Mouse (Mus musculus) kidney, embryonic 15.5 days (tissue): Measurements from ENCODE around the gene Ctnnd2. TPM values are rescaled to one million over a fixed set of nuclear protein-coding genes. Genes with fewer than 3 reads are reported as not detected.
A peak's percentile ranks its signal among the peaks of the same experiment; 100 is the strongest.

Experiments
- ATAC-seq: fragments of 200-750 bp; cut with Nextera tagmentation; replicated peaks from 2 replicates; pipeline ENCODE4 v1.8.0; 2017; ENCODE audit warnings: moderate TSS enrichment; ENCODE audit not compliant: low FRiP score
- H3K27ac ChIP-seq: fragments of 300-500 bp; sonication (generic); 2 replicates; pipeline ENCODE4 v1.5.1; 2015; ENCODE audit warnings: mild to moderate bottlenecking, inconsistent platforms
- H3K27me3 ChIP-seq: fragments of 300-500 bp; sonication (generic); 2 replicates; pipeline ENCODE4 v1.6.1; 2015; ENCODE audit warnings: inconsistent platforms
- H3K36me3 ChIP-seq: fragments of 300-500 bp; sonication (generic); 2 replicates; pipeline ENCODE4 v1.6.1; 2015; ENCODE audit warnings: inconsistent platforms
- H3K4me1 ChIP-seq: fragments of 300-500 bp; sonication (generic); 2 replicates; pipeline ENCODE4 v1.6.1; 2015; ENCODE audit warnings: inconsistent platforms
- H3K4me2 ChIP-seq: fragments of 300-500 bp; sonication (generic); 2 replicates; pipeline ENCODE4 v1.6.1; 2015; ENCODE audit warnings: moderate library complexity, mild to moderate bottlenecking, inconsistent platforms
- H3K4me3 ChIP-seq: fragments of 300-500 bp; sonication (generic); replicated peaks from 2 replicates; pipeline ENCODE4 v1.5.1; 2015; ENCODE audit warnings: mild to moderate bottlenecking, inconsistent platforms
- H3K9ac ChIP-seq: fragments of 300-500 bp; sonication (generic); 2 replicates; pipeline ENCODE4 v1.6.1; 2015; ENCODE audit warnings: mild to moderate bottlenecking, inconsistent platforms
- H3K9me3 ChIP-seq: fragments of 300-500 bp; sonication (generic); replicated peaks from 2 replicates; pipeline ENCODE4 v1.6.1; 2016; ENCODE audit warnings: inconsistent platforms
- WGBS: fragments of 180-500 bp; shearing (Covaris S2); methylation state at CpG from one replicate; pipeline ENCODE4 v1.1.7; 2015; ENCODE audit warnings: mixed read lengths; 5-methylcytosine and 5-hydroxymethylcytosine counted together
- polyA plus RNA-seq: library from polyadenylated mRNA; unstranded; fragments of >200 nt; fragmentation: Nextera tagmentation; extraction: Ambion mirVana; gene quantifications from 2 replicates; pipeline ENCODE4 v1.2.1, GENCODE M21; 2015

The Ctnnd2 gene
- polyA plus RNA-seq, 1 experiment from 2014 or later: 5.4 TPM

DNA sequence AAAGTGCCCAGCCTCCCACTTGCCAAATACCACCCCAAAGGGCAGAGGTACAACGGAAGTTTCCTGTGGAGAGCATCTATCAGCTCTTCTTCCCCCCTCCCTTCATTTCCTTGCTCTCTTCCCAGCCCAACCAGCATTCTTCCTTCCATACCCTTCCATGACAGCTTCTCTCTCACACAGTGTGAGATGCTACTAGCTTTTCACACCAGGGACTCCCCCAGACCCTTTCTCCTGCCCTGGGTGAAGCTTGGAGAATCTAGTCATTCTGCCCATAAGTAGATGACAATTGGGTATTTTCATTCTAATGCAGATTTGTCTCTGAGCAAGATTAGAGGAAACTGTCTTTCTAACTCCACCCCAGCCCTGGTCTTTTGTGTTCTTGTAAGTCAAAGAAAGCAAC, 473.3 kb downstream of the Ctnnd2 start:
- peaks cover 12% of the 10 kb centered on the region; the same call in 1 of the 2 replicates for H3K4me1 ChIP-seq
- no peaks in the 10 kb centered on the region for H3K36me3 ChIP-seq
- H3K9me3 ChIP-seq: no peaks in the 10 kb centered on the region
- H3K27ac ChIP-seq: no peak overlapping the region
- 55% methylated on average over 1 of the region's 1 CpGs for WGBS
- H3K4me2 ChIP-seq: no peak overlapping the region
- no peak for ATAC-seq
- no peak overlapping the region for H3K4me3 ChIP-seq
- H3K9ac ChIP-seq: no peak overlapping the region
- peaks cover 31% of the 10 kb centered on the region for H3K27me3 ChIP-seq

DNA sequence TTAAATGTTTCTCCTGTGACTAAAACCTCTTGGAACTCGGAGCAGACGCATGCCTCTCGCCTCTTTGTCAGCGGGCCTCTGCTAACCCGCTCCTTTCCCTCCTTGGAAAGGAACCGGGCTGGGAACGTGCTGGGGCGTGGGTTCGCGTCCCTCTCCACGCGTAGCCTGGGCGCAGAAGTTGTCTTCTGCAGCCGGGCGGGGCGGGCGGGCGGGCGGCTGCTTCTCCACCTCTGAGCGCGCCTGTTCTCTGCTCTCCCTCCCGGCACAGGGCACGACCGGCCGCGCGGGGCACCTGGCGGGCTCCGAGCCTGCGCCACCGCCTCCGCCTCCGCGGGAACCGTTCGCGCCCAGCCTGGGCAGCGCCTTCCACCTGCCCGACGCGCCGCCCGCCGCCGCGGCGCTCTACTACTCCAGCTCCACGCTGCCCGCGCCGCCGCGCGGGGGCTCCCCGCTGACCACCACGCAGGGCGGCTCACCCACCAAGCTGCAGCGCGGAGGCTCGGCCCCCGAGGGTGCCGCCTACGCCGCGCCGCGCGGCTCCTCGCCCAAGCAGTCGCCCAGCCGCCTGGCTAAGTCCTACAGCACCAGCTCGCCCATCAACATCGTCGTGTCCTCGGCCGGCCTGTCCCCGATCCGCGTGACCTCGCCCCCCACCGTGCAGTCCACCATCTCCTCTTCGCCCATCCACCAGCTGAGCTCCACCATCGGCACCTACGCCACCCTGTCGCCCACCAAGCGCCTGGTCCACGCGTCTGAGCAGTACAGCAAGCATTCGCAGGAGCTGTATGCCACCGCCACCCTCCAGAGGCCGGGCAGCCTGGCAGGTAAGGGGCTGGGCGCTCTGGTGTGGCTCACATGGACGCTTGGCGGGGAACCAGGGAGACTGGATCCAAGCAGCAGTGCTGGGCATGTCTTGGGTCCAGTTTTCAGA, 474.4 kb downstream of the Ctnnd2 start:
- Histone ChIP-seq H3K27me3 (peaks cover 31% of the 10 kb centered on the region), H3K36me3 (no peaks in the 10 kb centered on the region), H3K27ac (no peak overlapping the region), H3K4me2 (peak overlapping the region; percentile 97), H3K9me3 (no peaks in the 10 kb centered on the region), H3K4me1 (peaks cover 12% of the 10 kb centered on the region; the same call in 1 of the 2 replicates), H3K4me3 (peak overlapping the region; percentile 58), H3K9ac (peak overlapping the region; percentile 50)
- ATAC-seq: peak; percentile 88
- WGBS: under 1% methylated on average over 80 of the region's 94 CpGs

GRCm38 (mm10) chr15:30647679-30648311, 475.4 kb downstream of the Ctnnd2 start:
- H3K9ac ChIP-seq: no peak overlapping the region

DNA sequence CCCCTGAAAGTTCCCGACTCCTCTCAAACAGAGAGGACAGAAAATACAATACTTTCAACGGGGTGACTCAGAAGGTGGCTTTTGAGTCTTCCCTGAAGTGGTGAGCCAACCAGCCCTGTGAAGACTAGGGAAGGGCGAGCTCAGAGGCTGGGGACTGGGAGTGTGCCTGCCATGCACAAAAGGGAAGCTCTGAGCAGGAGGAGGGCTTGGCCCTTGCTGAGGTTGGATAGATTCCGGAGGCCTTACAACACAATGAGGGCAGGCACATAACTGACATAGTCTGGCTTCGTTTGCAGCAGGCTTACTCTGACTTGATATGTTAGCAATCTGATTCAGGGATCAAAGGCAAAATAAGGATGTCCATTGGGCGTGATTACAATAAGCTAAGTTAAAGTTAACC, 477.6 kb downstream of the Ctnnd2 start:
- H3K4me3 ChIP-seq: no peak overlapping the region

More at GRCm38 (mm10) chr15:30647679-30648311, 475.4 kb downstream of the Ctnnd2 start:
- Histone ChIP-seq H3K27me3 (peaks cover 31% of the 10 kb centered on the region), H3K4me1 (peaks cover 12% of the 10 kb centered on the region; the same call in 1 of the 2 replicates), H3K27ac (no peak overlapping the region), H3K9me3 (no peaks in the 10 kb centered on the region), H3K4me2 (peak overlapping the region; percentile 97), H3K4me3 (peak overlapping the region; percentile 58), H3K36me3 (no peaks in the 10 kb centered on the region)
- no peak for ATAC-seq
- 50% methylated on average over 7 of the region's 7 CpGs for WGBS

GRCm38 (mm10) chr15:30655433-30655832, 483.0 kb downstream of the Ctnnd2 start:
- no peaks in the 10 kb centered on the region for H3K36me3 ChIP-seq
- ATAC-seq: no peak
- H3K4me1 ChIP-seq: no peaks in the 10 kb centered on the region
- no peak overlapping the region for H3K27ac ChIP-seq
- WGBS: 67% methylated on average over 9 of the region's 9 CpGs
- H3K9ac ChIP-seq: no peak overlapping the region
- H3K4me3 ChIP-seq: no peak overlapping the region
- H3K27me3 ChIP-seq: no peaks in the 10 kb centered on the region
- no peaks in the 10 kb centered on the region for H3K9me3 ChIP-seq
- H3K4me2 ChIP-seq: no peak overlapping the region

More for the DNA sequence above, 477.6 kb downstream of the Ctnnd2 start:
- Histone ChIP-seq H3K9ac (no peak overlapping the region), H3K4me1 (peaks cover 12% of the 10 kb centered on the region; the same call in 1 of the 2 replicates), H3K27ac (no peak overlapping the region), H3K27me3 (peaks cover 31% of the 10 kb centered on the region), H3K36me3 (no peaks in the 10 kb centered on the region), H3K9me3 (no peaks in the 10 kb centered on the region), H3K4me2 (no peak overlapping the region)
- no peak for ATAC-seq
- WGBS: 69% methylated on average over 6 of the region's 6 CpGs

GRCm38 (mm10) chr15:30657588-30657987, 485.2 kb downstream of the Ctnnd2 start:
- Histone ChIP-seq H3K27ac (no peak overlapping the region), H3K4me1 (no peaks in the 10 kb centered on the region), H3K36me3 (no peaks in the 10 kb centered on the region), H3K9me3 (no peaks in the 10 kb centered on the region), H3K9ac (no peak overlapping the region), H3K4me2 (no peak overlapping the region), H3K27me3 (no peaks in the 10 kb centered on the region), H3K4me3 (no peak overlapping the region)
- 83% methylated on average over 3 of the region's 3 CpGs for WGBS
- no peak for ATAC-seq

DNA sequence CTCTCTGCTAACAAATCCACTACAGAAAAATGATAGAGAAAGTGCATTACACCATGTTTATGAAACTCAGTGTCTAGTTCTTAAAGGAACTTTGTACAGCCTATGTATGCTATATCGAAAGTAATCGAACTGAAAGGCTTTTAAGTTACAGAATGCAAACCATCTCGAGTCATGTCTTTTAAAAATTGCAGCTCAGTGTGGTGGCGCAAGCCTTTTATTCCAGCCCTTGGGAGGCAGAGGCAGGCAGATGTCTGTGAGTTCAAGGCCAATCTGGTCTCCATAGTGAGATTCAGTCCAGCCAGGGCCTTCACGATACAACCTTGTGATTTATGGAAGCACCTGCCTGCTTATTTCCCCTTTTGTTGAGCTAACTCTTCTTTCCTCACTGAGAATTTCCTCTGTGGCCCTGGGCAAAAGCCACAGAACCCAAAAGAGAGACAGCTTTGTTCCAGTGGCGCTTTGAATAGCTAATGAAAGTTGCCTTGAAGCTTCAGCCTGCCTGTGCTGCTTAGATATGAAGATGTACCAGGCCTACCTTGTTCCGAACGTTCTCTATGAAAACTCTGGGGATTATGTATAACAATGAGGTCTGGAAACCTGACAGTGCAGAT, 488.3 kb downstream of the Ctnnd2 start:
- H3K4me2 ChIP-seq: no peak overlapping the region
- H3K9me3 ChIP-seq: no peaks in the 10 kb centered on the region
- H3K4me3 ChIP-seq: no peak overlapping the region
- no peaks in the 10 kb centered on the region for H3K36me3 ChIP-seq
- H3K4me1 ChIP-seq: no peaks in the 10 kb centered on the region
- 84% methylated on average over 8 of the region's 8 CpGs for WGBS
- H3K27ac ChIP-seq: no peak overlapping the region
- no peak for ATAC-seq
- H3K27me3 ChIP-seq: no peaks in the 10 kb centered on the region
- no peak overlapping the region for H3K9ac ChIP-seq

DNA sequence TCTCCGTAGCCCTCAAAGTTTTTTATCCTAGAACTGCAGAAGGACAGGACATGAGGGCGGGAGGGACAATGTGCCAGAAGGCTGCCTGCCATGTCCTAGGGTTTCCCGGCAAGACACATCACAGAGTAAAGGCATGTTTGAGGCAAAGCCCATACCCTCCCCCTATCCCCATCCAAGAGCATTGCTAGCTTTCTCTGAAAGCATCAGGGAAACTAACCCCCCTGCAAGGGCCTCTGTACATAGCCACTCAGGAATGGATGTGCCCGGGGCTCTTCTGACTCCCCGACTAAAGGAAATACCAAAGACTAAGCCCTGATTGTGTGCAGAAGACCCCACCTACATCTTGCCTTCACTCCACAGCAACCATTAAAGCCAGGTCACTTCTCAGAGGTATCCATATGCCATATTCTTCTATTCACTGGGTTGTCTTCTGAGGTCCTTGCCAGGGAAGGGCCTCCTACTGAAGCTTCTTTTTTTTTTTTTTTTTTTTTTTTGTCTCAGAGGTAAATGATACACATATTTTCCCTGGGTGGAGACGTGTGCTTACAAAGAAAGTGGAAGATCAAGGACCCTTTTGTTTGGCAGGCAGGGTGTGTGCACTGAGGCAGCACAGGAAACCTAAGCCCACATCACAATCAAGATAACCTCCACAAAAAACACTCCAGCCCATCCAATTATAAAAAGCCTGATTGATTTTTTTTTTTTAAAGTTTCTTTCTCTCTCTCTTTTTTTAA, 489.5 kb downstream of the Ctnnd2 start:
- no peaks in the 10 kb centered on the region for H3K36me3 ChIP-seq
- 0 out of 2 replicates have a peak, but pooled peaks have one; percentile 22 for ATAC-seq
- no peak overlapping the region for H3K9ac ChIP-seq
- no peak overlapping the region for H3K4me3 ChIP-seq
- 64% methylated on average over 6 of the region's 6 CpGs for WGBS
- no peak overlapping the region for H3K4me2 ChIP-seq
- no peaks in the 10 kb centered on the region for H3K27me3 ChIP-seq
- H3K4me1 ChIP-seq: no peaks in the 10 kb centered on the region
- H3K27ac ChIP-seq: 0 out of 2 replicates have a peak overlapping the region, but pooled peaks have one; percentile 18
- no peaks in the 10 kb centered on the region for H3K9me3 ChIP-seq

DNA sequence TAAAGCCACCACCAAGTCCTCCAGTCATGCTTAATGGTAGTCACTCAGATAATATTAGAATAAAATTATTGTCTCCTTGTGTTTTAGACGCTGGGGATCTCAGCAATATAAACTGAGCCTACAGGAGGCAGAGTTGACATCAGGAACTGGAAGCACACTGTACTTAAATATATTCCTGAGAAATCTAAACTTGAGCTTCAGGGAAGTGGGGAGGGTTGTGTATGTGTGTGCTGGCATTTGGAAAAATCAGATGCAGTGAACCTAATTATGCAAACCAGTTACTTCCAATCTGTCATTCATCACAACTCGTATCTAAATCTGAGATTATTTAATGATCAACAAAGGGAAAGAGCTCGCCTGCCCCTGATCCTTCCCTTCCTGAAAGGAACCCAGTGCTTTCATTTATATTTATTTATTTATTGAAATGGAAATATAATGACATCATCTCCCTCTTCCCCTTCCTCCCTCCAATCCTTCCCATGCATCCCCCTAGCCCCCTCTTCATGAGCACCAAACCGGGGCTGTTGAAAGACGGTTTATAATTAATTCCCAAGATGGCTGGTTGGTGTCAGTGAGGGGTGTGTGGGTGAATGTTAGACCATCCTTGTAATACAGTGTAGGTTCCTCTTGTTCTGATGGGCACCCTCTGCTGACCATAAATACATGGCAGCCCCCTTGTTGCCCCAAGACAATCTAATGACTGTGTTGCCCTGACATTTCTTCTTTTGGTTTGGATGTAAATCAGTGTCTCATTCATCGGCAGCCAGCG, 495.6 kb downstream of the Ctnnd2 start:
- Histone ChIP-seq H3K36me3 (no peaks in the 10 kb centered on the region), H3K4me1 (no peaks in the 10 kb centered on the region), H3K27me3 (no peaks in the 10 kb centered on the region), H3K9me3 (no peaks in the 10 kb centered on the region), H3K9ac (no peak overlapping the region), H3K4me2 (no peak overlapping the region), H3K27ac (no peak overlapping the region), H3K4me3 (no peak overlapping the region)
- WGBS: 72% methylated on average over 7 of the region's 7 CpGs
- no peak for ATAC-seq

DNA sequence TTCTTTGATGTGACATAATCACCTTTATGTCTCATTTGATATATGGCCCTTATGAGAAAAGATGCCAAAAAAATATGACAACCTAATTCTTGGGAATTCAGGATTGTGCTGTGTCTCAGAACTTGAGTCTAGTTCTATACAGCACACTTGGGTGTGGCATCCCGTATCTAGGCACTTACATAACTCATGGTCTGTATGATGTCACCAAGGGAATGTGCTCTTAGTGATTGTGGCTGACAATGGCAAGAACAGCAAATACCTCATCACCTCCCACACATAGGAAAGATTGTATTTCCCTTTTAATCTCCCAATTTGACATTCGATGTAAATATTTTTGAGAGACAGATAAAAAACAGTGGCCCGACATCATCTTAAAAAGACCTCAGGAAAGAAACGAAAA, 509.5 kb downstream of the Ctnnd2 start:
- H3K36me3 ChIP-seq: no peaks in the 10 kb centered on the region
- 79% methylated on average over 4 of the region's 4 CpGs for WGBS
- no peak overlapping the region for H3K27ac ChIP-seq
- H3K9me3 ChIP-seq: no peaks in the 10 kb centered on the region
- no peak overlapping the region for H3K9ac ChIP-seq
- H3K27me3 ChIP-seq: no peaks in the 10 kb centered on the region
- no peak for ATAC-seq
- H3K4me2 ChIP-seq: no peak overlapping the region
- H3K4me1 ChIP-seq: no peaks in the 10 kb centered on the region
- H3K4me3 ChIP-seq: no peak overlapping the region
